Mouse (Mus musculus): ENCODE data around the gene Iqck.

The Iqck gene

GRCm38 (mm10) chr7:118855171-118855876, at the start of gene Iqck:
TSS of gene Iqck (plus strand) at chr7:118855752.
- in situ Hi-C loops (cut with MboI, MseI) = no loop called here

- in situ Hi-C loops (cut with MboI, MseI) = no loop called here
Observed at GRCm38 (mm10) chr7:118806631-118807411, 48.7 kb upstream of the Iqck start.

GRCm38 (mm10) chr7:118807899-118808298, 47.7 kb upstream of the Iqck start:
- in situ Hi-C loops (cut with MboI, MseI) = no loop called here

- in situ Hi-C loops (cut with MboI, MseI) = no loop called here
Observed at GRCm38 (mm10) chr7:118811407-118812106, 44.0 kb upstream of the Iqck start.

- in situ Hi-C loops (cut with MboI, MseI) = no loop called here
Observed at GRCm38 (mm10) chr7:118813592-118813991, 42.0 kb upstream of the Iqck start.

GRCm38 (mm10) chr7:118816275-118816674, 39.3 kb upstream of the Iqck start:
- in situ Hi-C loops (cut with MboI, MseI) = no loop called here

GRCm38 (mm10) chr7:118817741-118818140, 37.8 kb upstream of the Iqck start:
- in situ Hi-C loops (cut with MboI, MseI) = no loop called here

- in situ Hi-C loops (cut with MboI, MseI) = no loop called here
Observed at GRCm38 (mm10) chr7:118819666-118820065, 35.9 kb upstream of the Iqck start.

- in situ Hi-C loops (cut with MboI, MseI) = no loop called here
Observed at GRCm38 (mm10) chr7:118821356-118821755, 34.2 kb upstream of the Iqck start.

GRCm38 (mm10) chr7:118821887-118822556, 33.5 kb upstream of the Iqck start:
- in situ Hi-C loops (cut with MboI, MseI) = no loop called here

GRCm38 (mm10) chr7:118824451-118824850, 31.1 kb upstream of the Iqck start:
- in situ Hi-C loops (cut with MboI, MseI) = no loop called here

GRCm38 (mm10) chr7:118827975-118828416, 27.6 kb upstream of the Iqck start:
- in situ Hi-C loops (cut with MboI, MseI) = no loop called here

GRCm38 (mm10) chr7:118837901-118838300, 17.7 kb upstream of the Iqck start:
- in situ Hi-C loops (cut with MboI, MseI) = no loop called here

- in situ Hi-C loops (cut with MboI, MseI) = no loop called here
Observed at GRCm38 (mm10) chr7:118841030-118841745, 14.4 kb upstream of the Iqck start.

- in situ Hi-C loops (cut with MboI, MseI) = no loop called here
Observed at GRCm38 (mm10) chr7:118841796-118842195, 13.8 kb upstream of the Iqck start.

GRCm38 (mm10) chr7:118842938-118843337, 12.6 kb upstream of the Iqck start:
- in situ Hi-C loops (cut with MboI, MseI) = no loop called here

- in situ Hi-C loops (cut with MboI, MseI) = no loop called here
Observed at GRCm38 (mm10) chr7:118845141-118845540, 10.4 kb upstream of the Iqck start.

- in situ Hi-C loops (cut with MboI, MseI) = no loop called here
Observed at GRCm38 (mm10) chr7:118846329-118846728, 9.2 kb upstream of the Iqck start.

- in situ Hi-C loops (cut with MboI, MseI) = no loop called here
Observed at GRCm38 (mm10) chr7:118848796-118849195, 6.8 kb upstream of the Iqck start.

- in situ Hi-C loops (cut with MboI, MseI) = loop anchor here (5.0 kb wide), 1 partner anchor 148 kb away; the partner anchor contains the start of gene Gprc5b
Observed at GRCm38 (mm10) chr7:118849543-118850250, 5.9 kb upstream of the Iqck start.
